Mouse (Mus musculus): ENCODE data around the gene Lpin3. TPM values are rescaled to one million over a fixed set of nuclear protein-coding genes. Genes with fewer than 3 reads are reported as not detected.

The Lpin3 gene
- polyA plus RNA-seq, 2 experiments, result 0.52 to 0.67 TPM

DNA sequence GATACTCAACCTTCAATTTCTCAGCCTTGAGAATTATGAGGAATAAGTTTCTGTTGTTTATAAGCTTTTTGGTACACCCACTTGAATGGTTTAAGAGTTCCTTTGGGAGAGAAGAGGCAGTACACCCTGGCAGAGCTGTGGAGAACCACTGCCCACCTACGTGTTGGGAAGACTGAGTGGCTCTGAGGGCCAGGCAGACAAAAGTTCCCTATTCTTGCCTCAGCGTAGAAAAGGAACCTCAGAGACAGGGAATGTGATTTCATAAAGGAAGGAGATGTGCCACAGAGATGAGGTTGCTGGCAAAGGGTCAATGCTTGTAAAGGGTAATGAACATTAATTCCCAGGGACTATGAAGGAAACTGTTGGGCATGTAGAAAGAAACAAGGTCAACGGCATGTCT is 74.1 kb downstream of the Lpin3 start:
- no peak overlapping the region for H3K27ac ChIP-seq
- no peaks in the 10 kb centered on the region for H3K36me3 ChIP-seq (replicated peaks; ENCODE audit: control insufficient read depth, insufficient read depth, low read depth)
- no peaks in the 10 kb centered on the region for H3K9me3 ChIP-seq (ENCODE audit: control insufficient read depth, low read length)
- no peak overlapping the region for H3K9ac ChIP-seq (replicated peaks)
- ATAC-seq (ENCODE audit: insufficient read depth) (no peak), DNase-seq (ENCODE audit: low read depth in 3 of 3, low spot score in 3 of 3) (no peak)
- H3K4me1 ChIP-seq (replicated peaks; ENCODE audit: control insufficient read depth in 2 of 2, insufficient read depth in 2 of 2, low read length in 1 of 2), result no peaks in the 10 kb centered on the region
- no peak overlapping the region for H3K4me2 ChIP-seq (ENCODE audit: low read depth)
- TF ChIP-seq CTCF (IDR thresholded peaks at IDR 0.05; ENCODE audit: low read depth), result no peak
- no peak for TF ChIP-seq EP300 (IDR thresholded peaks at IDR 0.05; ENCODE audit: low read depth)
- WGBS (ENCODE audit: insufficient replicate concordance), result 77% methylated on average over 3 of the region's 3 CpGs
- no peaks in the 10 kb centered on the region for H3K27me3 ChIP-seq (ENCODE audit: control insufficient read depth, insufficient read depth, low read length)
- H3K4me3 ChIP-seq (ENCODE audit: insufficient read depth in 1 of 2, low read depth in 2 of 2, low read length in 2 of 2), result no peak overlapping the region

DNA sequence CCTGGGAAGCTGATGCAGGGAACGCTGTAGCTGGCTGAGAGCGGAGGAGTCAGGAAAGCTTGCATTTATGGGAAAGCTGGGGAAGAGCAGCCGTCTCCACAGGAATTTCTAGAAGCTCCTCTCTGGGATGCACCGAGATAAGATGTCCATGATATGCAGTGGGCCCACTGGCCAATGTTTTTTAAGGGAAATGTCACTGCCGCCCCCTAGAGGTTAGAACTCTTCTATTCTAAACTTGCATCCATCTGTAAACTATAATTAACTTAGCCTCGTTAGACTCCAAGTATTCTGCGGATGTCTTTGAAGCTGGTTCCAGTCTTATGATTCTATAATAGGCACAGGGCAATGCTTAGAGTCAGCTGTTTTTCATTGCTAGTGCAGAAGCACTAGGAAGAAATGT is 74.9 kb downstream of the Lpin3 start:
- H3K4me1 ChIP-seq (replicated peaks; ENCODE audit: control insufficient read depth in 2 of 2, insufficient read depth in 2 of 2, low read length in 1 of 2), result no peaks in the 10 kb centered on the region
- H3K27ac ChIP-seq, result no peak overlapping the region
- ATAC-seq (ENCODE audit: insufficient read depth) (no peak), DNase-seq (ENCODE audit: low read depth in 3 of 3, low spot score in 3 of 3) (no peak)
- WGBS (ENCODE audit: insufficient replicate concordance), result 67% methylated on average over 7 of the region's 7 CpGs
- no peaks in the 10 kb centered on the region for H3K27me3 ChIP-seq (ENCODE audit: control insufficient read depth, insufficient read depth, low read length)
- no peak overlapping the region for H3K4me3 ChIP-seq (ENCODE audit: insufficient read depth in 1 of 2, low read depth in 2 of 2, low read length in 2 of 2)
- no peak for TF ChIP-seq EP300 (IDR thresholded peaks at IDR 0.05; ENCODE audit: low read depth)
- 0 out of 2 replicates have a peak, but pooled peaks have one; percentile 14 for TF ChIP-seq CTCF (IDR thresholded peaks at IDR 0.05; ENCODE audit: low read depth)
- H3K9me3 ChIP-seq (ENCODE audit: control insufficient read depth, low read length), result no peaks in the 10 kb centered on the region
- H3K36me3 ChIP-seq (replicated peaks; ENCODE audit: control insufficient read depth, insufficient read depth, low read depth), result no peaks in the 10 kb centered on the region
- H3K9ac ChIP-seq (replicated peaks), result no peak overlapping the region
- no peak overlapping the region for H3K4me2 ChIP-seq (ENCODE audit: low read depth)

Other genes starting within 250 kb of the Lpin3 start
- 17.9 and 33.6 TPM in 2 replicates for gene Top1, start 234.8 kb upstream of the Lpin3 start, polyA plus RNA-seq (2012; rRNA removed)
- gene Top1, start 234.8 kb upstream of the Lpin3 start, polyA plus RNA-seq (2014; fragmentation: Nextera tagmentation; extraction: Ambion mirVana), result 51.2 and 58.0 TPM in 2 replicates
- gene Plcg1, start 149.4 kb upstream of the Lpin3 start, polyA plus RNA-seq (2012; rRNA removed), result 4.2 and 5.4 TPM in 2 replicates
- 3.3 and 3.9 TPM in 2 replicates for gene Plcg1, start 149.4 kb upstream of the Lpin3 start, polyA plus RNA-seq (2014; fragmentation: Nextera tagmentation; extraction: Ambion mirVana)
- gene Zhx3, start 7.7 kb upstream of the Lpin3 start, polyA plus RNA-seq (2012; rRNA removed), result 0.49 and 0.73 TPM in 2 replicates
- gene Zhx3, start 7.7 kb upstream of the Lpin3 start, polyA plus RNA-seq (2014; fragmentation: Nextera tagmentation; extraction: Ambion mirVana), result 1.4 and 1.6 TPM in 2 replicates
- gene Emilin3, start 31.7 kb downstream of the Lpin3 start, polyA plus RNA-seq (2012; rRNA removed), result 0.14 and 0.20 TPM in 2 replicates
- gene Emilin3, start 31.7 kb downstream of the Lpin3 start, polyA plus RNA-seq (2014; fragmentation: Nextera tagmentation; extraction: Ambion mirVana), result 0.08 TPM in 1 of 2 replicates, not detected in the other
- gene Chd6, start 228.4 kb downstream of the Lpin3 start, polyA plus RNA-seq (2012; rRNA removed), result 3.0 and 3.6 TPM in 2 replicates
- 3.0 and 3.1 TPM in 2 replicates for gene Chd6, start 228.4 kb downstream of the Lpin3 start, polyA plus RNA-seq (2014; fragmentation: Nextera tagmentation; extraction: Ambion mirVana)